Mouse (Mus musculus): ENCODE measurements around the gene Gm21858. TPM values are rescaled to one million over a fixed set of nuclear protein-coding genes. Genes with fewer than 3 reads are reported as not detected.
"Not testable (repeated sequence)": the region's sequence is repeated elsewhere in the genome, so short reads cannot be mapped to it uniquely, and the experiment has no call there.

Gene Gm21858
- not detected in 2 replicates for polyA plus RNA-seq (2012; rRNA removed)

- not testable (repeated sequence) for DNase-seq (ENCODE audit: low read depth, low spot score)
- no CpG with 5 or more reads among the region's 6 CpGs for WGBS
These were observed at the start of gene Gm21858 for GRCm38 (mm10) chrY:55731456-55731855. Gm21858 (plus strand) TSS chrY:55731756.

All from large intestine, adult 2 months (tissue).